Mouse (Mus musculus) erythroblast, embryonic 14.5 days (primary cell): Measurements from ENCODE around the gene Cenpa. TPM values are rescaled to one million over a fixed set of nuclear protein-coding genes. Genes with fewer than 3 reads are reported as not detected.

ENCODE experiments used
- H3K27me3 ChIP-seq: 2 replicates; pipeline ENCODE4 v1.6.1; 2012; ENCODE audit warnings: inconsistent platforms; ENCODE audit not compliant: control insufficient read depth
- H3K36me3 ChIP-seq: 2 replicates; pipeline ENCODE4 v1.6.1; 2012; ENCODE audit warnings: mild to moderate bottlenecking, inconsistent platforms; ENCODE audit not compliant: control insufficient read depth
- H3K4me1 ChIP-seq: 2 replicates; pipeline ENCODE4 v1.6.1; 2012; ENCODE audit warnings: inconsistent platforms; ENCODE audit not compliant: control insufficient read depth
- H3K4me3 ChIP-seq: replicated peaks from 2 replicates; pipeline ENCODE3; 2012; ENCODE audit warnings: moderate library complexity, mild to moderate bottlenecking, inconsistent platforms
- H3K9me3 ChIP-seq: 2 replicates; pipeline ENCODE4 v1.6.1; 2012; ENCODE audit warnings: low read length, inconsistent platforms, mixed read lengths; ENCODE audit not compliant: control insufficient read depth
- GATA1 ChIP-seq: IDR thresholded peaks from 2 replicates; pipeline ENCODE4 v1.6.1; 2012; ENCODE audit warnings: low read length, inconsistent platforms, mixed read lengths
- TAL1 ChIP-seq: IDR thresholded peaks from 3 replicates; pipeline ENCODE4 v1.6.1; 2012; ENCODE audit warnings: low read length, inconsistent platforms, mixed read lengths
- polyA plus RNA-seq: library from polyadenylated mRNA; stranded (reverse); fragments of >175 nt; gene quantifications from 2 replicates; pipeline ENCODE4 v1.2.3, GENCODE M21; 2012

The Cenpa gene
- polyA plus RNA-seq, 1 experiment, result 83.8 TPM

GRCm38 (mm10) chr5:30712002-30712390 lies 45.4 kb downstream of the Cenpa start:
- H3K9me3 ChIP-seq, result peaks cover 6% of the 10 kb centered on the region; the same call in 1 of the 2 replicates
- peak overlapping the region; percentile 36 for H3K4me3 ChIP-seq
- H3K36me3 ChIP-seq, result no peaks in the 10 kb centered on the region
- TF ChIP-seq TAL1, result no peak
- no peak for TF ChIP-seq GATA1
- H3K27me3 ChIP-seq, result peaks cover 78% of the 10 kb centered on the region
- H3K4me1 ChIP-seq, result peaks cover 11% of the 10 kb centered on the region

- no peak overlapping the region for H3K4me3 ChIP-seq
- no peaks in the 10 kb centered on the region for H3K36me3 ChIP-seq
- peaks cover 5% of the 10 kb centered on the region; the same call in 1 of the 2 replicates for H3K9me3 ChIP-seq
- peaks cover 11% of the 10 kb centered on the region for H3K4me1 ChIP-seq
- peaks cover 76% of the 10 kb centered on the region for H3K27me3 ChIP-seq
- no peak for TF ChIP-seq TAL1
- no peak for TF ChIP-seq GATA1
Observed at GRCm38 (mm10) chr5:30712441-30713298, 46.1 kb downstream of the Cenpa start.

- TF ChIP-seq TAL1 (no peak), GATA1 (no peak)
- no peaks in the 10 kb centered on the region for H3K36me3 ChIP-seq
- H3K4me3 ChIP-seq, result no peak overlapping the region
- H3K9me3 ChIP-seq, result peaks cover 5% of the 10 kb centered on the region; the same call in 1 of the 2 replicates
- peaks cover 11% of the 10 kb centered on the region for H3K4me1 ChIP-seq
- peaks cover 76% of the 10 kb centered on the region for H3K27me3 ChIP-seq
Observed at GRCm38 (mm10) chr5:30713299-30713675, 46.7 kb downstream of the Cenpa start.

- peaks cover 73% of the 10 kb centered on the region for H3K27me3 ChIP-seq
- no peaks in the 10 kb centered on the region for H3K36me3 ChIP-seq
- no peak for TF ChIP-seq GATA1
- TF ChIP-seq TAL1, result no peak
- peaks cover 5% of the 10 kb centered on the region; the same call in 1 of the 2 replicates for H3K9me3 ChIP-seq
- no peak overlapping the region for H3K4me3 ChIP-seq
- H3K4me1 ChIP-seq, result peaks cover 11% of the 10 kb centered on the region
Observed at GRCm38 (mm10) chr5:30713691-30714090, 47.1 kb downstream of the Cenpa start.

- H3K27me3 ChIP-seq, result peaks cover 49% of the 10 kb centered on the region
- H3K4me3 ChIP-seq, result no peak overlapping the region
- no peak for TF ChIP-seq GATA1
- no peak for TF ChIP-seq TAL1
- H3K36me3 ChIP-seq, result no peaks in the 10 kb centered on the region
- peaks cover 5% of the 10 kb centered on the region; the same call in 1 of the 2 replicates for H3K9me3 ChIP-seq
- peaks cover 9% of the 10 kb centered on the region for H3K4me1 ChIP-seq
Observed at GRCm38 (mm10) chr5:30716311-30716710, 49.7 kb downstream of the Cenpa start.

GRCm38 (mm10) chr5:30717506-30717905 lies 50.9 kb downstream of the Cenpa start:
- Histone ChIP-seq H3K4me1 (peaks cover under 1% of the 10 kb centered on the region; the same call in 1 of the 2 replicates), H3K9me3 (peaks cover 4% of the 10 kb centered on the region; the same call in 1 of the 2 replicates), H3K27me3 (peaks cover 37% of the 10 kb centered on the region), H3K36me3 (no peaks in the 10 kb centered on the region), H3K4me3 (no peak overlapping the region)
- TF ChIP-seq TAL1, result no peak
- no peak for TF ChIP-seq GATA1

GRCm38 (mm10) chr5:30717991-30718703 lies 51.6 kb downstream of the Cenpa start:
- Histone ChIP-seq H3K27me3 (peaks cover 30% of the 10 kb centered on the region), H3K4me1 (no peaks in the 10 kb centered on the region)
- no peak for TF ChIP-seq TAL1
- no peak for TF ChIP-seq GATA1

GRCm38 (mm10) chr5:30721935-30722334 lies 55.4 kb downstream of the Cenpa start:
- H3K27me3 ChIP-seq, result no peaks in the 10 kb centered on the region
- H3K9me3 ChIP-seq, result 0 out of 2 replicates have a peak, but pooled peaks cover 2% of the 10 kb centered on the region
- H3K4me1 ChIP-seq, result no peaks in the 10 kb centered on the region
- TF ChIP-seq GATA1 (no peak), TAL1 (no peak)
- H3K36me3 ChIP-seq, result no peaks in the 10 kb centered on the region
- H3K4me3 ChIP-seq, result no peak overlapping the region

More at GRCm38 (mm10) chr5:30717991-30718703, 51.6 kb downstream of the Cenpa start:
- Histone ChIP-seq H3K36me3 (no peaks in the 10 kb centered on the region), H3K9me3 (no peaks in the 10 kb centered on the region), H3K4me3 (no peak overlapping the region)

Other genes starting within 250 kb of the Cenpa start
- not detected in 2 replicates for gene Otof, start 204.8 kb upstream of the Cenpa start, polyA plus RNA-seq
- gene 1700001C02Rik, start 200.7 kb upstream of the Cenpa start, polyA plus RNA-seq, result not detected in 2 replicates
- gene Cib4, start 120.9 kb upstream of the Cenpa start, polyA plus RNA-seq, result not detected in 2 replicates
- gene Kcnk3, start 78.6 kb upstream of the Cenpa start, polyA plus RNA-seq, result 0.03 TPM in 1 of 2 replicates, not detected in the other
- 0.45 and 0.55 TPM in 2 replicates for gene Slc35f6, start 18.8 kb upstream of the Cenpa start, polyA plus RNA-seq
- 0.01 TPM in 1 of 2 replicates, not detected in the other for gene Dpysl5, start 44.8 kb downstream of the Cenpa start, polyA plus RNA-seq
- 0.09 TPM in 1 of 2 replicates, not detected in the other for gene Mapre3, start 147.9 kb downstream of the Cenpa start, polyA plus RNA-seq
- 0.90 and 1.2 TPM in 2 replicates for gene Tmem214, start 201.2 kb downstream of the Cenpa start, polyA plus RNA-seq
- 2.4 and 2.7 TPM in 2 replicates for gene Agbl5, start 221.9 kb downstream of the Cenpa start, polyA plus RNA-seq
- 27.7 and 30.6 TPM in 2 replicates for gene Ost4, start 241.0 kb downstream of the Cenpa start, polyA plus RNA-seq
- 0.50 and 0.81 TPM in 2 replicates for gene Emilin1, start 246.6 kb downstream of the Cenpa start, polyA plus RNA-seq